Mouse (Mus musculus) ES-E14 (cell line): Measurements from ENCODE around the gene Zfp423.

Experiments
- HCFC1 ChIP-seq: IDR thresholded peaks from 2 replicates; pipeline ENCODE4 v1.6.1; 2012; ENCODE audit warnings: low read length, inconsistent platforms, borderline replicate concordance; ENCODE audit not compliant: insufficient read depth
- MAFK ChIP-seq: IDR thresholded peaks from 2 replicates; pipeline ENCODE4 v1.6.1; 2014; ENCODE audit warnings: mild to moderate bottlenecking, low read depth, low read length, inconsistent platforms; ENCODE audit not compliant: insufficient read depth
- ZNF384 ChIP-seq: IDR thresholded peaks from 2 replicates; pipeline ENCODE4 v1.6.1; 2012; ENCODE audit warnings: low read depth, low read length, inconsistent platforms

DNA sequence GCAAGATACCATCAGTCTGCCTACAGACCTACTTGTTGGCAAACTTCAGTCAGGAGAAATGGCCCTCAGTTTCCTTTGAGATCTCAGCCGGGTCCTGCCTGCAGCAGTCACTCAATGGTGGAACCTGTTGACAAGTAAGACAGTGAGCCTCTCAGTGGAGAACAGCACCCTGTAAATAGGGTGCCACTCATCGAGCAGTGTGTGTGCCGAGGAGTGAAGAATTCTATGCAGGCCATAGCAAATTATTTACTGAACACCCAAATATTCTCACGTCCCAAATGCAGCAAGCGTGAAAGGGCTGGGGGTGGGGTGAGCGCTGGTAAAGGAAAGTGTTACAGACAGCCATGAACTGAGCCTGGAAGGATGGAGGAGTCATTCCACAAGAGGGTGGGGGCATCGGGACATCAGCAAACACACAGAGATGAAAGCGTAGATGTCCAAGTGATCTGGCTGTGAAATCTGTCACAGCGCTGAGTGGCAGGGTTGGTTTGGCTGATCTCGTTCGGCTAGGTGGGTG is 323.1 kb downstream of the Zfp423 start:
- TF ChIP-seq ZNF384 (no peak), MAFK (no peak), HCFC1 (no peak)
